Mouse (Mus musculus): Measurements from ENCODE around the gene Dnajc7. TPM values are rescaled to one million over a fixed set of nuclear protein-coding genes. Genes with fewer than 3 reads are reported as not detected.
"Not testable (repeated sequence)": the region's sequence is repeated elsewhere in the genome, so short reads cannot be mapped to it uniquely, and the experiment has no call there.

Gene Dnajc7
- polyA plus RNA-seq, 1 experiment from 2014 or later, result 311 TPM

- Histone ChIP-seq H3K9me3 (no peaks in the 10 kb centered on the region), H3K27ac (no peak overlapping the region), H3K4me2 (replicated peaks) (no peak overlapping the region), H3K36me3 (peaks cover 29% of the 10 kb centered on the region), H3K27me3 (replicated peaks) (no peaks in the 10 kb centered on the region), H3K4me1 (peaks cover 27% of the 10 kb centered on the region), H3K9ac (no peak overlapping the region), H3K4me3 (no peak overlapping the region)
- ATAC-seq (ENCODE audit: low FRiP score, low read depth), result no peak
- WGBS, result 89% methylated on average over 5 of the region's 5 CpGs
Observed at GRCm38 (mm10) chr11:100628056-100628455, 8.1 kb upstream of the Dnajc7 start.

GRCm38 (mm10) chr11:100626701-100627195 lies 6.8 kb upstream of the Dnajc7 start:
- H3K27me3 ChIP-seq (replicated peaks), result no peaks in the 10 kb centered on the region
- H3K9me3 ChIP-seq, result no peaks in the 10 kb centered on the region
- H3K4me2 ChIP-seq (replicated peaks), result no peak overlapping the region
- peaks cover 29% of the 10 kb centered on the region for H3K36me3 ChIP-seq
- no peak overlapping the region for H3K9ac ChIP-seq
- WGBS, result 23% methylated on average over 9 of the region's 9 CpGs
- no peak overlapping the region for H3K27ac ChIP-seq
- H3K4me1 ChIP-seq, result peaks cover 27% of the 10 kb centered on the region
- ATAC-seq (ENCODE audit: low FRiP score, low read depth), result no peak
- no peak overlapping the region for H3K4me3 ChIP-seq

GRCm38 (mm10) chr11:100625754-100626700 lies 6.1 kb upstream of the Dnajc7 start:
- Histone ChIP-seq H3K9ac (no peak overlapping the region), H3K36me3 (peaks cover 29% of the 10 kb centered on the region), H3K4me2 (replicated peaks) (no peak overlapping the region), H3K4me3 (no peak overlapping the region), H3K27ac (no peak overlapping the region), H3K27me3 (replicated peaks) (no peaks in the 10 kb centered on the region), H3K9me3 (no peaks in the 10 kb centered on the region), H3K4me1 (peaks cover 27% of the 10 kb centered on the region)
- WGBS, result 95% methylated on average over 23 of the region's 23 CpGs
- ATAC-seq (ENCODE audit: low FRiP score, low read depth), result no peak

GRCm38 (mm10) chr11:100623867-100624266 lies 3.9 kb upstream of the Dnajc7 start:
- Histone ChIP-seq H3K4me2 (replicated peaks) (peak overlapping the region; percentile 68), H3K9ac (0 out of 2 replicates have a peak overlapping the region, but pooled peaks have one; percentile 5), H3K4me1 (peaks cover 20% of the 10 kb centered on the region), H3K27ac (no peak overlapping the region), H3K27me3 (replicated peaks) (no peaks in the 10 kb centered on the region), H3K9me3 (no peaks in the 10 kb centered on the region), H3K36me3 (peaks cover 29% of the 10 kb centered on the region), H3K4me3 (peak overlapping the region; percentile 81; the same call in 1 of the 2 replicates)
- ATAC-seq (ENCODE audit: low FRiP score, low read depth), result no peak
- WGBS, result 58% methylated on average over 5 of the region's 5 CpGs

GRCm38 (mm10) chr11:100622714-100623113 lies 2.7 kb upstream of the Dnajc7 start:
- Histone ChIP-seq H3K27me3 (replicated peaks) (no peaks in the 10 kb centered on the region), H3K27ac (no peak overlapping the region; the same call in 1 of the 2 replicates), H3K9me3 (no peaks in the 10 kb centered on the region), H3K4me3 (peak overlapping the region; percentile 81), H3K36me3 (peaks cover 29% of the 10 kb centered on the region), H3K4me2 (replicated peaks) (peak overlapping the region; percentile 68), H3K4me1 (peaks cover 20% of the 10 kb centered on the region), H3K9ac (peak overlapping the region; percentile 82)
- WGBS, result 0% methylated on average over 24 of the region's 24 CpGs
- peak; percentile 25 for ATAC-seq (ENCODE audit: low FRiP score, low read depth)

- 1% methylated on average over 40 of the region's 40 CpGs for whole genome bisulfite sequencing
- Histone ChIP-seq H3K27me3 (replicated peaks) (no peaks in the 10 kb centered on the region), H3K9me3 (no peaks in the 10 kb centered on the region), H3K27ac (peak overlapping the region; percentile 86), H3K4me1 (peaks cover 24% of the 10 kb centered on the region), H3K36me3 (peaks cover 5% of the 10 kb centered on the region), H3K4me2 (replicated peaks) (peak overlapping the region; percentile 87), H3K4me3 (peak overlapping the region; percentile 89), H3K9ac (peak overlapping the region; percentile 89)
- peak; percentile 97 for ATAC-seq (ENCODE audit: low FRiP score, low read depth)
Observed at GRCm38 (mm10) chr11:100619485-100619975, 438 bp downstream of the Dnajc7 start.

GRCm38 (mm10) chr11:100618761-100619484 lies 1.0 kb downstream of the Dnajc7 start, which contains the start of gene Nkiras2:
Gene Nkiras2 (plus strand): TSS chr11:100619244.
- Histone ChIP-seq H3K4me2 (replicated peaks) (peak within 1 kb of the TSS; percentile 87), H3K4me1 (peaks cover 18% of the 10 kb centered on the region)
- ATAC-seq (ENCODE audit: low FRiP score, low read depth), result peak; percentile 69

GRCm38 (mm10) chr11:100617480-100617879 lies 2.5 kb downstream of the Dnajc7 start:
- ATAC-seq (ENCODE audit: low FRiP score, low read depth), result no peak
- Histone ChIP-seq H3K27ac (no peak overlapping the region), H3K4me2 (replicated peaks) (peak overlapping the region; percentile 87), H3K36me3 (no peaks in the 10 kb centered on the region), H3K9me3 (no peaks in the 10 kb centered on the region), H3K9ac (no peak overlapping the region), H3K27me3 (replicated peaks) (no peaks in the 10 kb centered on the region), H3K4me1 (peaks cover 11% of the 10 kb centered on the region), H3K4me3 (peak overlapping the region; percentile 89; the same call in 1 of the 2 replicates)
- 94% methylated on average over 4 of the region's 4 CpGs for WGBS

More at GRCm38 (mm10) chr11:100618761-100619484, 1.0 kb downstream of the Dnajc7 start, which contains the start of gene Nkiras2:
- Histone ChIP-seq H3K9ac (peak within 1 kb of the TSS; percentile 89), H3K9me3 (no peaks in the 10 kb centered on the region), H3K4me3 (peak within 1 kb of the TSS; percentile 89), H3K36me3 (no peaks in the 10 kb centered on the region), H3K27me3 (replicated peaks) (no peaks in the 10 kb centered on the region), H3K27ac (peak within 1 kb of the TSS; percentile 86)
- WGBS, result under 1% methylated on average over 36 of the region's 36 CpGs

GRCm38 (mm10) chr11:100616836-100617235 lies 3.1 kb downstream of the Dnajc7 start:
- ATAC-seq (ENCODE audit: low FRiP score, low read depth); H3K27ac ChIP-seq; H3K36me3 ChIP-seq; H3K9me3 ChIP-seq; H3K4me2 ChIP-seq (replicated peaks); H3K27me3 ChIP-seq (replicated peaks); H3K9ac ChIP-seq; H3K4me3 ChIP-seq: not testable (repeated sequence)
- 92% methylated on average over 7 of the region's 7 CpGs for WGBS
- peaks cover 11% of the 10 kb centered on the region for H3K4me1 ChIP-seq

GRCm38 (mm10) chr11:100616332-100616731 lies 3.6 kb downstream of the Dnajc7 start:
- 88% methylated on average over 5 of the region's 5 CpGs for WGBS

GRCm38 (mm10) chr11:100613241-100613640 lies 6.7 kb downstream of the Dnajc7 start:
- H3K9ac ChIP-seq, result no peak overlapping the region
- no peak overlapping the region for H3K4me2 ChIP-seq (replicated peaks)
- H3K27me3 ChIP-seq (replicated peaks), result no peaks in the 10 kb centered on the region
- H3K9me3 ChIP-seq, result no peaks in the 10 kb centered on the region
- H3K4me1 ChIP-seq, result peaks cover 9% of the 10 kb centered on the region
- H3K36me3 ChIP-seq, result peaks cover 2% of the 10 kb centered on the region
- no peak overlapping the region for H3K27ac ChIP-seq
- no peak overlapping the region for H3K4me3 ChIP-seq
- WGBS, result 89% methylated on average over 3 of the region's 3 CpGs
- ATAC-seq (ENCODE audit: low FRiP score, low read depth), result no peak

More at GRCm38 (mm10) chr11:100616332-100616731, 3.6 kb downstream of the Dnajc7 start:
- Histone ChIP-seq H3K36me3 (no peaks in the 10 kb centered on the region; the same call in 1 of the 2 replicates), H3K27me3 (replicated peaks) (no peaks in the 10 kb centered on the region), H3K4me2 (replicated peaks) (no peak overlapping the region), H3K4me1 (peaks cover 11% of the 10 kb centered on the region), H3K9ac (no peak overlapping the region), H3K9me3 (no peaks in the 10 kb centered on the region), H3K4me3 (no peak overlapping the region), H3K27ac (no peak overlapping the region)
- ATAC-seq (ENCODE audit: low FRiP score, low read depth), result no peak
